Mouse (Mus musculus) erythroid progenitor cell, adult 5-6 weeks (primary cell): ENCODE measurements around the gene Mrpl54. TPM values are rescaled to one million over a fixed set of nuclear protein-coding genes. Genes with fewer than 3 reads are reported as not detected.
"Not testable (repeated sequence)": the region's sequence is repeated elsewhere in the genome, so short reads cannot be mapped to it uniquely, and the experiment has no call there.

Source experiments
- ATAC-seq: replicated peaks from 2 replicates; pipeline ENCODE4 v1.8.0; 2016; ENCODE audit warnings: moderate number of reproducible peaks, mild to moderate bottlenecking, moderate TSS enrichment, inconsistent platforms; ENCODE audit not compliant: poor library complexity, low FRiP score, severe bottlenecking
- total RNA-seq, 2 experiments: library from RNA; stranded (forward) in 1 of 2; stranded (reverse) in 1 of 2; fragments of 150-400 nt in 1 of 2; fragments of 186-747, 209-891 nt in 1 of 2; gene quantifications; 2 replicates each; pipeline versions ENCODE4 v1.2.3 to v1.2.4; 2015 to 2017; ENCODE audit warnings: low replicate concordance in 2 of 2

Gene Mrpl54
- total RNA-seq, 2 experiments from 2014 or later, result 20.0 to 35.2 TPM

GRCm38 (mm10) chr10:81232580-81233225 is 34.0 kb downstream of the Mrpl54 start, which contains the start of gene Zfr2:
Gene Zfr2, plus strand, starts transcription at chr10:81233155.
- ATAC-seq, result peak; percentile 77

- ATAC-seq, result no peak
These were observed 35.3 kb downstream of the Mrpl54 start for GRCm38 (mm10) chr10:81231436-81231835.

- ATAC-seq, result no peak
These were observed 36.0 kb downstream of the Mrpl54 start, which contains the start of gene Atcay for GRCm38 (mm10) chr10:81230438-81231332. Gene Atcay, minus strand, starts transcription at chr10:81230833.

- no peak for ATAC-seq
These were observed 36.8 kb downstream of the Mrpl54 start for GRCm38 (mm10) chr10:81229735-81230437.

- ATAC-seq, result not testable (repeated sequence)
These were observed 43.0 kb downstream of the Mrpl54 start for GRCm38 (mm10) chr10:81223731-81224130.

GRCm38 (mm10) chr10:81221402-81222015 is 45.2 kb downstream of the Mrpl54 start:
- ATAC-seq, result no peak

GRCm38 (mm10) chr10:81217964-81218363 is 48.8 kb downstream of the Mrpl54 start:
- peak; percentile 75 for ATAC-seq

- ATAC-seq, result not testable (repeated sequence)
These were observed 49.5 kb downstream of the Mrpl54 start for GRCm38 (mm10) chr10:81217267-81217666.

GRCm38 (mm10) chr10:81216810-81217209 is 49.9 kb downstream of the Mrpl54 start:
- no peak for ATAC-seq

- no peak for ATAC-seq
These were observed 50.5 kb downstream of the Mrpl54 start for GRCm38 (mm10) chr10:81216260-81216659.

Other genes starting within 250 kb of the Mrpl54 start
Only the 30 nearest of the 33 such genes appear.
- 13.0 and 22.2 TPM in 2 replicates for gene Sgta, start 206.8 kb downstream of the Mrpl54 start, total RNA-seq (2015; ENCODE audit: low replicate concordance)
- 13.8 and 16.6 TPM in 2 replicates for gene Sgta, start 206.8 kb downstream of the Mrpl54 start, total RNA-seq (2017; ENCODE audit: low replicate concordance)
- gene Thop1, start 196.9 kb downstream of the Mrpl54 start, total RNA-seq (2015; ENCODE audit: low replicate concordance), result 2.9 and 4.3 TPM in 2 replicates
- 3.2 and 22.8 TPM in 2 replicates for gene Thop1, start 196.9 kb downstream of the Mrpl54 start, total RNA-seq (2017; ENCODE audit: low replicate concordance)
- gene Creb3l3, start 168.1 kb downstream of the Mrpl54 start, total RNA-seq (2015; ENCODE audit: low replicate concordance), result not detected in 2 replicates
- gene Creb3l3, start 168.1 kb downstream of the Mrpl54 start, total RNA-seq (2017; ENCODE audit: low replicate concordance), result not detected in 2 replicates
- 36.4 and 39.4 TPM in 2 replicates for gene Map2k2, start 161.0 kb downstream of the Mrpl54 start, total RNA-seq (2015; ENCODE audit: low replicate concordance)
- gene Map2k2, start 161.0 kb downstream of the Mrpl54 start, total RNA-seq (2017; ENCODE audit: low replicate concordance), result 54.0 and 71.5 TPM in 2 replicates
- 31.7 and 33.1 TPM in 2 replicates for gene Zbtb7a, start 131.7 kb downstream of the Mrpl54 start, total RNA-seq (2015; ENCODE audit: low replicate concordance)
- 23.1 and 33.2 TPM in 2 replicates for gene Zbtb7a, start 131.7 kb downstream of the Mrpl54 start, total RNA-seq (2017; ENCODE audit: low replicate concordance)
- 24.1 and 27.2 TPM in 2 replicates for gene Pias4, start 99.0 kb downstream of the Mrpl54 start, total RNA-seq (2015; ENCODE audit: low replicate concordance)
- 15.3 and 46.0 TPM in 2 replicates for gene Pias4, start 99.0 kb downstream of the Mrpl54 start, total RNA-seq (2017; ENCODE audit: low replicate concordance)
- gene Eef2, start 90.3 kb downstream of the Mrpl54 start, total RNA-seq (2015; ENCODE audit: low replicate concordance), result 267 and 296 TPM in 2 replicates
- 399 and 622 TPM in 2 replicates for gene Eef2, start 90.3 kb downstream of the Mrpl54 start, total RNA-seq (2017; ENCODE audit: low replicate concordance)
- 5.0 and 5.4 TPM in 2 replicates for gene Dapk3, start 83.9 kb downstream of the Mrpl54 start, total RNA-seq (2015; ENCODE audit: low replicate concordance)
- gene Dapk3, start 83.9 kb downstream of the Mrpl54 start, total RNA-seq (2017; ENCODE audit: low replicate concordance), result 6.4 and 9.4 TPM in 2 replicates
- not detected in 2 replicates for gene 4930442H23Rik, start 83.1 kb downstream of the Mrpl54 start, total RNA-seq (2015; ENCODE audit: low replicate concordance)
- gene 4930442H23Rik, start 83.1 kb downstream of the Mrpl54 start, total RNA-seq (2017; ENCODE audit: low replicate concordance), result not detected in 2 replicates
- gene Nmrk2, start 64.9 kb downstream of the Mrpl54 start, total RNA-seq (2015; ENCODE audit: low replicate concordance), result not detected in 2 replicates
- not detected in 2 replicates for gene Nmrk2, start 64.9 kb downstream of the Mrpl54 start, total RNA-seq (2017; ENCODE audit: low replicate concordance)
- gene Atcay, start 36.1 kb downstream of the Mrpl54 start, total RNA-seq (2015; ENCODE audit: low replicate concordance), result not detected in 2 replicates
- 8.3 TPM in 1 of 2 replicates, not detected in the other for gene Atcay, start 36.1 kb downstream of the Mrpl54 start, total RNA-seq (2017; ENCODE audit: low replicate concordance)
- gene Zfr2, start 33.8 kb downstream of the Mrpl54 start, total RNA-seq (2015; ENCODE audit: low replicate concordance), result not detected in 2 replicates
- not detected in 2 replicates for gene Zfr2, start 33.8 kb downstream of the Mrpl54 start, total RNA-seq (2017; ENCODE audit: low replicate concordance)
- 1.7 and 2.2 TPM in 2 replicates for gene Matk, start 14.0 kb downstream of the Mrpl54 start, total RNA-seq (2015; ENCODE audit: low replicate concordance)
- 1.5 and 1.7 TPM in 2 replicates for gene Matk, start 14.0 kb downstream of the Mrpl54 start, total RNA-seq (2017; ENCODE audit: low replicate concordance)
- gene Apba3, start within 50 bp of the Mrpl54 start, total RNA-seq (2015; ENCODE audit: low replicate concordance), result not detected in 2 replicates
- 14.0 TPM in 1 of 2 replicates, not detected in the other for gene Apba3, start within 50 bp of the Mrpl54 start, total RNA-seq (2017; ENCODE audit: low replicate concordance)
- 3.2 TPM in 1 of 2 replicates, not detected in the other for gene Tjp3, start 24.6 kb upstream of the Mrpl54 start, total RNA-seq (2015; ENCODE audit: low replicate concordance)
- 0.23 TPM in 1 of 2 replicates, not detected in the other for gene Tjp3, start 24.6 kb upstream of the Mrpl54 start, total RNA-seq (2017; ENCODE audit: low replicate concordance)
- 13.0 and 15.1 TPM in 2 replicates for gene Pip5k1c, start 26.0 kb upstream of the Mrpl54 start, total RNA-seq (2015; ENCODE audit: low replicate concordance)
- 9.9 and 14.7 TPM in 2 replicates for gene Pip5k1c, start 26.0 kb upstream of the Mrpl54 start, total RNA-seq (2017; ENCODE audit: low replicate concordance)
- 8.3 and 10.5 TPM in 2 replicates for gene Cactin, start 54.2 kb upstream of the Mrpl54 start, total RNA-seq (2015; ENCODE audit: low replicate concordance)
- 24.7 and 47.1 TPM in 2 replicates for gene Cactin, start 54.2 kb upstream of the Mrpl54 start, total RNA-seq (2017; ENCODE audit: low replicate concordance)
- not detected in 2 replicates for gene Tbxa2r, start 61.8 kb upstream of the Mrpl54 start, total RNA-seq (2015; ENCODE audit: low replicate concordance)
- 0.90 TPM in 1 of 2 replicates, not detected in the other for gene Tbxa2r, start 61.8 kb upstream of the Mrpl54 start, total RNA-seq (2017; ENCODE audit: low replicate concordance)
- gene Gipc3, start 76.3 kb upstream of the Mrpl54 start, total RNA-seq (2015; ENCODE audit: low replicate concordance), result not detected in 2 replicates
- not detected in 2 replicates for gene Gipc3, start 76.3 kb upstream of the Mrpl54 start, total RNA-seq (2017; ENCODE audit: low replicate concordance)
- gene Hmg20b, start 83.5 kb upstream of the Mrpl54 start, total RNA-seq (2015; ENCODE audit: low replicate concordance), result 49.9 and 58.7 TPM in 2 replicates
- gene Hmg20b, start 83.5 kb upstream of the Mrpl54 start, total RNA-seq (2017; ENCODE audit: low replicate concordance), result 18.1 and 24.4 TPM in 2 replicates
- 15.9 and 18.7 TPM in 2 replicates for gene Mfsd12, start 90.6 kb upstream of the Mrpl54 start, total RNA-seq (2015; ENCODE audit: low replicate concordance)
- gene Mfsd12, start 90.6 kb upstream of the Mrpl54 start, total RNA-seq (2017; ENCODE audit: low replicate concordance), result 29.7 and 33.0 TPM in 2 replicates
- gene 4930404N11Rik, start 98.9 kb upstream of the Mrpl54 start, total RNA-seq (2015; ENCODE audit: low replicate concordance), result 5.4 and 15.1 TPM in 2 replicates
- 12.3 and 14.8 TPM in 2 replicates for gene 4930404N11Rik, start 98.9 kb upstream of the Mrpl54 start, total RNA-seq (2017; ENCODE audit: low replicate concordance)
- gene Fzr1, start 111.6 kb upstream of the Mrpl54 start, total RNA-seq (2015; ENCODE audit: low replicate concordance), result 235 and 246 TPM in 2 replicates
- 247 and 266 TPM in 2 replicates for gene Fzr1, start 111.6 kb upstream of the Mrpl54 start, total RNA-seq (2017; ENCODE audit: low replicate concordance)
- 8.8 TPM in 1 of 2 replicates, not detected in the other for gene Dohh, start 117.5 kb upstream of the Mrpl54 start, total RNA-seq (2015; ENCODE audit: low replicate concordance)
- gene Dohh, start 117.5 kb upstream of the Mrpl54 start, total RNA-seq (2017; ENCODE audit: low replicate concordance), result 4.0 and 17.2 TPM in 2 replicates
- gene Gm48551, start 117.5 kb upstream of the Mrpl54 start, total RNA-seq (2015; ENCODE audit: low replicate concordance), result 2.1 and 4.3 TPM in 2 replicates
- not detected in 2 replicates for gene Gm48551, start 117.5 kb upstream of the Mrpl54 start, total RNA-seq (2017; ENCODE audit: low replicate concordance)
- not detected in 2 replicates for gene Gm48552, start 122.1 kb upstream of the Mrpl54 start, total RNA-seq (2015; ENCODE audit: low replicate concordance)
- gene Gm48552, start 122.1 kb upstream of the Mrpl54 start, total RNA-seq (2017; ENCODE audit: low replicate concordance), result not detected in 2 replicates
- gene Smim24, start 126.1 kb upstream of the Mrpl54 start, total RNA-seq (2015; ENCODE audit: low replicate concordance), result 5.4 and 7.5 TPM in 2 replicates
- gene Smim24, start 126.1 kb upstream of the Mrpl54 start, total RNA-seq (2017; ENCODE audit: low replicate concordance), result 4.2 TPM in 1 of 2 replicates, not detected in the other
- 10.1 and 15.1 TPM in 2 replicates for gene Nfic, start 188.7 kb upstream of the Mrpl54 start, total RNA-seq (2015; ENCODE audit: low replicate concordance)
- 0.45 and 0.90 TPM in 2 replicates for gene Nfic, start 188.7 kb upstream of the Mrpl54 start, total RNA-seq (2017; ENCODE audit: low replicate concordance)
- gene Celf5, start 215.8 kb upstream of the Mrpl54 start, total RNA-seq (2015; ENCODE audit: low replicate concordance), result not detected in 2 replicates
- gene Celf5, start 215.8 kb upstream of the Mrpl54 start, total RNA-seq (2017; ENCODE audit: low replicate concordance), result not detected in 2 replicates
- gene Ncln, start 229.5 kb upstream of the Mrpl54 start, total RNA-seq (2015; ENCODE audit: low replicate concordance), result 8.6 and 37.7 TPM in 2 replicates
- 8.7 and 27.1 TPM in 2 replicates for gene Ncln, start 229.5 kb upstream of the Mrpl54 start, total RNA-seq (2017; ENCODE audit: low replicate concordance)